Mouse (Mus musculus) frontal cortex, adult 2 months (tissue): Measurements from ENCODE around the gene Fgfr2. TPM values are rescaled to one million over a fixed set of nuclear protein-coding genes. Genes with fewer than 3 reads are reported as not detected.
A peak's percentile ranks its signal among the peaks of the same experiment; 100 is the strongest.
"Not testable (repeated sequence)": the region's sequence is repeated elsewhere in the genome, so short reads cannot be mapped to it uniquely, and the experiment has no call there.

Experiments
- DNase-seq, 2 experiments: peaks; one replicate each; pipeline ENCODE4 v3.0.0; 2022; ENCODE audit warnings: low spot score in 1 of 2; ENCODE audit errors: extremely low spot score in 1 of 2
- polyA plus RNA-seq: library from polyadenylated mRNA; depleted of rRNA; stranded (reverse); fragments of >200 nt; gene quantifications from 2 replicates; pipeline ENCODE4 v1.2.3, GENCODE M21; 2012

The Fgfr2 gene
- polyA plus RNA-seq, 1 experiment = 69.6 TPM

DNA sequence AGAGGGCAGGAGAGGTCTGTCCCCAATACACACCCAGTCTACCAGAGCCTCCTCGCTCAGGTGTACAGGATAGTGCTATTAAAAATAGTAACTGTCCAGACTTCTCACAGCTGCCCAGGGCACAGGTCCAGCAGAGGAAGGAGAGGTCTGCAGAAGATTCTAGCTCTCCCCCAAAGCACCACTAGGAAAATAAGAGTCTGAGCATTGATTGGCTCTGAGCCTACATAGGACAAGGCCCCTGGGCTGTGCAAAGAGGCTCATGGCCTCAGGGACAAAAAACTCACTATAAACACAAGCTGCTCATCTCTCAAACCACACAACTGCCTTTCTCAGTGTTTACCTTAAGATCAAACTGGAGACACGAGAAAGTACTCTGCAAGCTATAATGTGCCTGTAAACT lies 679.4 kb downstream of the Fgfr2 start:
- DNase-seq = no peak

DNA sequence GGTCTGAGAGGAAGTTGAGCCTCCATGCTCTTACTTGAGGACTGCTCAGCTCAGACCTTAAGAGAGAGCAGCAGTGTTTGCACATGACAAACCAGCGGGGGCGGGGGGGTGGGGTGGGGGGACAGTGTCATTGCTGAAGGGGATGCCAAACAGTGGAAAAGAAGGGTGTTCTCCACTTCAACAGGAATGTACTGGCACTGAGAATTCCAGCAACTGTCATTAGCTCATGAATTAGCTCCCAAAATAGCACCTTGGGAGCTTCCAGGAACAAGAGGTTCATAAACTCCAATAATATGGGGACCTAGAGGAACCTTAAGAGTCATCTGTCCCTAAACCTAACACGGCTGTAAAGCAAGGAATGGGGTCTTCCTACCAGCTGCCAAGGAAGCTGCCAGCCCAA lies 680.0 kb downstream of the Fgfr2 start:
- DNase-seq = no peak

DNA sequence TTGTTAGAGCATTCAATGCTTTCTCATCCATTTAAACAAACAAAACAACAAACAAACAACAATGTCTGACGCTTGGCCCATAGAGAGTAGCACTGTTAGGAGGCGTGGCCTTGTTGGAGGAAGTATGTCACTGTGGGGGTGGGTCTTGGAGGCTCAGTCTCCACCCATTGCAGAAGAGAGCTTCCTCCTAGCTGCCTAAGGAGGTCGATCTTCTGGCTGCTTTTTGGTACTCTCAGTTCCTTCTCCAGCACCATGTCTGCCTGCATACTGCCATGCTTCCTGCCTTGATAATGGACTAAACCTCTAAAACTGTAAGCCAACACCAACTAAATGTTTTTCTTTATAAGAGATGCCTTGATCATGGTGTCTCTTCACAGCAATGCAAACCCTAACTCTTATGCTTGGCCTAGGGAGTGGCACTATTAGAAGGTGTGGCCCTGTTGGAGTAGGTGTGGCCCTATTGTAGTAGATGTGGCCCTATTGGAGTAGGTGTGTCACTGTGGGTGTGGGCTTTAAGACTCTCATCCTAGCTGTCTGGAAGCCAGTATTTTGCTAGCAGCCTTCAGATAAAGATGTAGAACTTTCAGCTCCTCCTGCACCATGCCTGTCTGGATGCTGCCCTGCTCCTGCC lies 680.9 kb downstream of the Fgfr2 start:
- not testable (repeated sequence) for DNase-seq

DNA sequence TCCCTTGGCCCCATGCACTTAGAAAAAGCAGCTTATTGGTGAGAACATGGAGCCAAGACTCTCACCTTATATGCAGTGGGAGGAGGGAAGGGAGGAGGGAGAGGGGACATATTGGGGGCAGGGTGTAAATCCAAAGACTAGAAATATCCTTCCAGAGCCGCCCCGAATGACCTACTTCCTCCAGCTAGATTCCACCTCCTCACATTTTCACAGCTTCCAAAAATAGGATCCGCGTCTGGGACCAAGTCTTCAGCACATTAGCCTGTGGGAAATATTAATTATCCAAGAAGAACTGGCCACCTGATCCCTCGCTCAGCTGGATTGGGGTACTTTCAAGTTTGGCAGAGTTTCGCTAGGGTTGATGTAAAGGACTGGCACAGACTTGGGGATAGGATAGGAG lies 683.2 kb downstream of the Fgfr2 start:
- DNase-seq = no peak

DNA sequence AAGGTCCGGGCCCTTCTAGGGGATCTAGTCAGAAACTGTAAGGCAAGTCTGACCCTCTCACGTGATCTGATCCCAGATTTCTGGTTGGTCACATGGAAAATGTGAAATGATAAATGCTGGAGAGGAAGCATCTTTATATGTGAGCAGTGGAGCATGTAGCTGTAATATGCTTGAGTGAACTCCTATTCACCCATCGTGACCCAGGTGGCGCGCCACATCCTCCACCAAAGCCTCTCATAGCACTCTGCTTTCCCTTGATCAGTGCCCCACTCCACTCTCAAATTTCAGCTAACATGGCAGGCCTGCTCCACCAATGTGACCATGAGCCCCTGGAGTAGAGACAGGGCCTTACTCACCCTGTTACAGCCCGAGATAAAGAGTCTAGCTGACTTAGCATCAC lies 685.1 kb downstream of the Fgfr2 start:
- DNase-seq = no peak

DNA sequence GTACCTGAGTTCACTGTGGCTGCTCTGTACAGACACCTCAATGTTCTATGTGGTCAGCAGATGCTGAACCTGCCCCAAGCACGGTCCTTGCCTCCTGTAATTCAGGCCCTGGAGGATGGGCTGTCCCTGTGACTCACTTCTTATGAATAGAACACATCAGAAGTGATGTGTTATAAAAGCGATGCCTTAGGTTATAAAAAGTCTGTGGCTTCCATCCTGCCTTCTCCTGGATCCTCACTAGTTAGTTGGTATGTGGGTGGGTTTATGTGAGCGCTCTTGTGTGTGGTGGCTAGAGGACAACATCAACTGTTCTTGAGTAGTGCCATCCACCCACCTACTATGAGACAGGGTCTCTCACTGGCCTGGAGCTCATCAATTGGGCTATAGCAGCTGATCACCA lies 685.7 kb downstream of the Fgfr2 start:
- DNase-seq = peak; percentile 6 to 30

DNA sequence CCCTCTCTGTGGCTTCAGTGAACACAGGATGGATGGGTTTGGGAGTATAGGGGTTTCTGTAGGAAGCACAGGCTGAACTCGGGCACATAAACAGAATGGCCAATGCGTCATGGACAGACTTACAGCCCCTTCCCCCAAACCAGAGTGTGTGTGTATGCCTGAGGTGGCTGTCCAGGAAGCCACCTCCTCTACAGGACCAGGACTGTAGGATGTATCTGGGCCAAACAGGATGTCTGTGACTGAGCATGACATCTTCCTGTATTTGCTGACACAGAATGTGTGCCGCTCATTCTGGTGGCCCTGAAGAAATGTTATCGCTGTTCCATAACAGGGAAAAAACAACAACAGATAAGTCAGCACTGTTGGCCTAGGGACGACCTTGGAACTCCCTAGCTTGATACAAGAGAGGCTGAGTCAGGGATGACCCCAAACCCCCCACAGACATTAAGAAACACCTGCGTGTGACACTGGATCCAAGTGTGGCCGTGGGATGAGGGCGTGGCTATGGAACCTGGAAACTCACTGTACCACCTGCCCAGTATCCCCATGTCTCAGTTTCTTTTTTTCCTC lies 687.6 kb downstream of the Fgfr2 start:
- no peak for DNase-seq

DNA sequence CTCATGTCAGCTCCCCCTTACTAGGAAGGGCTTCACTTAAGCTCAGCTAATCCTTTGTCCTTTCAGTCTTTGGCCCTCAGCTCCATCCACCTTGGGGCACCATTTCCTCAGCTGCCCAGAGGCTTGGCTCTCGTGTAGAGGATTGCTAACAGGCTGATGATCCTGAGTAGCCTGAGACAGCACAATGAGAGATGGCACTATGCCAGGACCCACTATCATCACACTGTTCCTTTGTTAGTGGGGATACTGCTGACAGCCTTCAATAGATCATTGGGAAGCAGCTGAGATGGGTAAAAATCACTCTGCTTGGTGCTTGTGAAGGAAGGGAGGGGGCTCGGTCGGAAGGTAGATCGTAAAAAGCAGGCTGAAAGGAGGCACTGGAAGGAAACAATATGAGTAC lies 693.8 kb downstream of the Fgfr2 start:
- DNase-seq = no peak

DNA sequence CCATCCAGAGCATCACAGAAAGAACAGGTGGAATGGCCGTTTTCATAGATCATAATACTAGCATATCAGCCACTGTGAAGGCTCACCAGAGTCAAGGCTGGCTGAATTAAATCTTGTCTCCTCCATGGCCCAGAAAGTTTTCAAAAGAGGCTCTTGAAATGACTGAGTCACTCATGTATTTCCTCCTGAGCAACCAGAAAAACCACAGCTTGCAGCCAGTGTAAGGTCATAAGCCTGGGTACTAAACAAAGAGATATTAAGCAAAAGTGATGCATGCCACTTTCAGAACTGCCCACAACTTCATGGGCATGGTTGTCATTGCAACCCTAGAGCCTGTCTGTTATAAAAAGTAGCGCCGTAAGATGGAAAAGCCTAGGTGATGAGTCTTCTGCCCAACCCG lies 694.8 kb downstream of the Fgfr2 start:
- no peak for DNase-seq

DNA sequence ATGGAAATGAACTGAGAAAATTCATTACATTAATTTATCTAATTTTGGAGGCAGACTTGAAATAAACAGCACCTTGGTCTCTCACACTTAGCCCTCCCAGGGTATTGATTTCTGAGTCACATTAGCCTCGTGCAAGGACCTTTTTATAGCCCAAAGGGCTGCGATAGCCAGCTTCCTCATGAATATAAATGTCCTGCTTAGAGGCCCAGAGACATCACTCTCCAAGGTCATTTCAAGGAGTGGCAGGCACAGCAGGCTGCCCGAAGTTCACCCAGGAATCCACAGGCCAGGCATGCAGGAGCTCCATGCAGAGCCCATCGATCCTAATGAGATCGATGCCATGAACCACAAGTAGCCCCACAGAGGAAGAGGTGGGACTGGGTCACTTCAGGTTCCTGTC lies 697.1 kb downstream of the Fgfr2 start:
- DNase-seq = no peak

DNA sequence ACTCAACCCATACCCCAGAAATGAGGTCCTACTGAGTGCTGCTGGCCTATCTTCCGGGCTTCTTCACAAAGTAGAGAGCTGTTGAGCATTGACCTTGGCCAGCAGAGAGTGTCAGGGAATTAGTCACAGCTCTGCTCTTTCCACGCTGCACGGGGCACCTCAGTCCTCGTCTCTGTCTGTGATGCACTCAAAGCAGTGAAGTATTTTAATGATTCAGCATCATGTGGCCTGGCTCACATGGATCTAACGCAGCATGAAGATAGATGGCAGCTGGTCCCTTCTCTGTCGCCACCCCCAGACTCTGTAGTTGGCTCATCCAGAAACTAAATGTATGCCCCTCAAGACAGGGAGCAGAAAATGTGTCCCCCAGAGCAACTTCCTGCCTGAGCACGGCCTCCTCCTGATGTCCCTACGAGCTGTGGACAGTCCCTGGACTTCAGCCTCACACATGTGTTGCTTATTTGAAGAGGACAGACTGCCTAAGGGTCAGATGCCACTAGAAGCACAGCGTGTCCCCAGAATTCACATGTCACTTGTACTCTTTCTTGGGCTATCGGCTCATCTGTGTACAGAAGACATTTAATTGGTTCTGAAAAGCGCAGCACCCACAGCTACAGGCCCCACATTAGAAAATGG lies 697.7 kb downstream of the Fgfr2 start:
- DNase-seq = no peak

DNA sequence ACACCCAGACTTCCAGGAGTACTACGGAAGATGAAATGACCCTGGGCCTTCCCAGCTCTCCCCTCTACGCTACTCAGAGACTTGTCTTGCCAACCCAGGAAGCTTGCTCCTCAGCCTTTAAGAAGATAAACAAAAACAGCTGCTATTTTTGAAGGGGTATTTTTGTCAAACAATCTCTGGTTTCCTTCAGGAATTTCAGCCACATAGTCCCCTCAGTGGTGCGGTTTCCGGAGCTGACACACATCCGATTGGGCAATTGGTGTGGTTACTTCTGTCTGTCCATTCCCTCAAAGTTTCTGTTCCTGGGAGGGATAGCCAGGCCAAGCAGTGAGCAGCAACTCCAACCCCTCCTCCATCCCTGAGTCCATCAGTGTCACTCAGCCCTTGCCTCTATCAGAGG lies 699.6 kb downstream of the Fgfr2 start:
- DNase-seq = no peak

DNA sequence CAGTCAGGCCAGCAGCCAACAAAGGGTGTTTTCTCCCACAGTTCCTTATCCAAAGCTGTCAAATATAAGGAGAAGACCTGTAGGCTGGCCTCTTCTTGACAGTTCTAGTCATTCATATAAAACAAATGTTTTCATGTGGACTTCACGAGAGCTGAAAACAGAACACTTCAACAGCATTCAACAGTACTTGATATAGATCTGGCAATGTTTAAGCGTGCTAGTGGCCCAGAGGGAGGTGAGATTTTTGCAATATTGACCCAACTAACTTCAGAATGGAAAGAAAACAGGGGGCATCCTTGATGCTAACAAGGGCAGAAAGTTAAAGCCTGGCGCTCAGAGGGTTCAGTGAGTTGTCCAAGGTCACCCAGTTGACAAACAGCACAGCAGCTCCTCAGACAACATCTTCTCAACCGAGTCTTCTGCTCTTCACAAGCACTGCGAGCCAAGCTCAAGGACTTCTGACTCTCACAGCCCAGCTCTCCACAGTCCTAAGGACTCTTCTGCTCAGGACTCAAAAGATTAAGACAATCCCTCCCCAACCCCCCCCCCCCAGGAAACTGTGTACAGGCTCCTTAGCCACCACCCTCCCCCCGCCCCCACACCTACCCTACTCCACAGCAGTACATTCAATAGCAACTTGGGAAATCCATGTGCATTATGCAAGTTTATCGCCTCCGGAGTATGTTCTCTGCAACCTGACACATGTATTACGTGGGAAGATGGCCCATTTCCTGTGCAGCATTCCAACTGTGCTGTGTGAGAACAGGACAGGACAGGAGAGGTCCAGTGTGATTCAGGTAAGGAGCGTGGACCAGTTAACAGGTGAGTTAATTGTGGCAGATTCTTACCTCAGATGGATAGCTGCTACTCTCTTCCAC lies 703.5 kb downstream of the Fgfr2 start:
- DNase-seq = no peak

DNA sequence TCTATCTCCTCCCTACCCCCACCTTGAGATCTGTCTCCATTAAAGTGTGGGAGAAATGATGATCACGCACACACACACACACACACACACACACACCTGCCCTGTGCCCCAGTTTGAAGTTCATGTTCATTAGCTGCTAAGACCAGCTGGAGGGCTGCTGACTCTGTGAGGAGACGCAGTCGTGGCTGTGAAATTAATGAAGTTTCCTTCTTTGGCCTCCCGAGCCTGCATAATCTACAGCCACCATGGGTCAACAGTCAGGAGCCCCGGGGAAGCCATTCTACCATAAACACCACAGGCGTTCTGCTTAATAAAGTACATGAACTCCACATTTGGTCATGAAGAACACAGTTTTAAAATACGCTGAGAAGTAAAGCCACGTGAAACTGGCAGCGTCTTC lies 706.3 kb downstream of the Fgfr2 start:
- DNase-seq = no peak

DNA sequence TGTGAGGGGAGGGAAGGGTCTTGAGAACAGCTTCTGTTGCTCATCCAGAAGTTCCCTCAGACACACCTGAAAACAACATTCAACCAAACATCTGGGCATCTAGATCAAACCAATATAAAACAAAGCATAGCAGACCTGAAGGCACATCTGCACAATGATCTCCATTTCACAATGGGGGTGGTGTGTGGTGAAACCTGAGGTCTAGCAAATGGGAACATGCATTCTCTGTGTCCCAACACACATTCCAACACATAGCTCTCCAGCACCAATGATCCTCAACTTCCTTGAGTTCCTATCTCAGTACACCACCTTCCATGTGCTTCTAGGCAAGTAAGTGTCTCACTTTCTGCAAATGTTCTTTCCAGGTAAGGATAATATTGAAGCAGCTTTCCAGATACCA lies 707.3 kb downstream of the Fgfr2 start:
- DNase-seq = no peak

DNA sequence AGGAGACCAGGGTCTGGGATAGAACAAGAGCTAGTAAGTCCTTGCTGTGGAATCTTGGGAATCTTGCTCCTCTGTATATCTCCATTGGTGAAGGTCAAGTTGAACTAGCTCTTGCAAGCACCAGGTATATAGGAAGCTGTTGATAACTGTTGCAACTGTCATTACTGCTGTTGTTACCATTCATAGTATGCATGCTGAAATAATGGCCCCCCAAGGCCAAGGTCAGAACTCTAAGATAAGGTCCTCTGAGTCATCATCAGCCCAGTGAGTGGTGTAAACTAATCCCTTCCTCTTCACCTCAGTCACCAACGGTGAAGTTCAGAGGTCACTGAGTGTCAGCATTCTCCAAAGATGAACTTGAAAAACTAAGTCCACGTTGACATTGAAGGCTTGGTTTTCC lies 710.6 kb downstream of the Fgfr2 start:
- DNase-seq = no peak

DNA sequence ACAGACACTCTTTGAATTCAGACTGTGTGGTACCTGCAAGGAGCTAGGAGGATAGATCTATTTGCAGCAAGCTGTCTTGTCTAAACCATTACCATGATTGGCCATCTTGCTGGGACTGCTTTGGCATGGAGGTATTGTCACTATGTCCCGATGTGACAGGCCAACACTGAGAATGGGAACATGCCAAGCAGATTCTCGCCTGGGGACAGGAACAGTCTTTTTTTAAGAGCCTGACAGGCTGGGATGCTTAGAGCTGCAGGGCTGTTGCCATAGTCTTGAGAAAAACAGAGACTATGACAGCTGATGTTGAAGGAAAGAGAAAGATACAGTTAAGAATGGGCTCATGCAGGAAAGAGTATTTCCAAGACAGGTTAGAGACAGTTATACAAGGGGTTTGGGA lies 711.4 kb downstream of the Fgfr2 start:
- no peak for DNase-seq

DNA sequence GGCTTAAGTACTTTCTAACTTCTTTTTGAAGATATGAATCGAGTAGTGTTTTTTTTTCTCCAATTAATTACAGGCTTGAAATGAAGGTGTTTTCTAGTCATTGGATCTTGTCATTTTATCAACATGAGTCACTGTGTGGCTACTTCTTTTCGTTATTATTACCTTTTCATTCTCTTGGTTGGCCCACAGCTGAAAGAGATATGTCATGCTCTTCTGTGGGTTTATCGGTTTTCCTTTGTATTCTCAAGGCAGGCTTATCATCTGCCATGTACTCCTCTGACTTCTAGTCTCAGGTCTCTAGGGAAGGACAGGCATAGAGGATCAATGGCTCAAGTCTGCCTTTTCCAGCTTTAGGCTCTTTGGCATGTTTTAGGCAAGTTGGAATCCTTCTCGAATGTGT lies 712.2 kb downstream of the Fgfr2 start:
- DNase-seq = no peak

DNA sequence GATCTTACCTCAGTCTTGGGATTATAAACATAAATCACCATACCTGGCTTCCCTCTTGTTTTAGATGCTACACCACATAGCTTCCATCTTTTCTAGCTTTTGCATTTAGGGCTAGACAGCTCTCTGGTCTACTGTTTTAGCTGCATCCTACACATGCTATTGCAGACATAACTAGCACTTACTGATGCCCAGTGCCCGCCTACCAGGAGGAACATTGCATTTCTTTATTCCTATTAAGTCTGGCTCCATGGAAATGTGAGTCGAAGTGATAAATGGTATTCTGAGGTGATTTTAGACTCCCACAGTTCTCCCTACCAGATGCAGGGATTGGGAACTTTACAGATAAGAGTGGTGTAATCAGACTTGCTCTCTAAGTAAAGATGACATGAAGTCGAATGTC lies 713.3 kb downstream of the Fgfr2 start:
- DNase-seq = peak; percentile 48 to 49

DNA sequence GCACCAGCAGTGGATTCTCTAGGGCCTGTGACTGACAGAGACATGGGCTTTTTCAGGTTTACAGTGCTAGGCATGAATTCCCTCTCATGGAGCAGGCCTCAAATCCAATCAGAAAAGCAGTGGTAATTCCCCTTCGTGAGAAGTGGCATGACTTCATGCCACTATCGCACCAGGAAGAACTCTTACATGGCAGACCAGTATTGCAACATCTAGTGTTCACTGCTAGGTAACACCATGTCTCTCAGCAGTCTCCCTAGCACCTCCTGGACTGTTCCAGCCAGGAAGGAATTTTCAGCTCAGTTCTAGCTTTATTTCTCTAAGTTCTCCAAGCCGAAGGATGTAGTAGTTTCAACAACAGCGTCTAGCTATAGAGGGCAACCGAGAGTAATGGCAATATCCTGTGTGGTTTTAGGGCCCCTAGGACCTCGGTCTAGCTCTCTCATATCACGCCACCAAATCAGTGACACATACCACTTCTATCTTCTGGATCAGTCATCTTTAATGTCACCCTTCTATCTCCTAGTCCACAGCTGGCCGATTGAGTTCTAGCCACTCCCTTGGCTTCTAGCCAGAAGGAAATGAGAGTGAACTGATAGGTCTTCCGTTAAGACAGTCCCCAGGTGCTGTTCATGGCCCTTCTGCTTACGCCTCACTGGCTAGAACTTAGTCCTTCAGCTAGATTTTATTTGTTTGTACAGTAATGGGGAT lies 720.6 kb downstream of the Fgfr2 start:
- DNase-seq = no peak

DNA sequence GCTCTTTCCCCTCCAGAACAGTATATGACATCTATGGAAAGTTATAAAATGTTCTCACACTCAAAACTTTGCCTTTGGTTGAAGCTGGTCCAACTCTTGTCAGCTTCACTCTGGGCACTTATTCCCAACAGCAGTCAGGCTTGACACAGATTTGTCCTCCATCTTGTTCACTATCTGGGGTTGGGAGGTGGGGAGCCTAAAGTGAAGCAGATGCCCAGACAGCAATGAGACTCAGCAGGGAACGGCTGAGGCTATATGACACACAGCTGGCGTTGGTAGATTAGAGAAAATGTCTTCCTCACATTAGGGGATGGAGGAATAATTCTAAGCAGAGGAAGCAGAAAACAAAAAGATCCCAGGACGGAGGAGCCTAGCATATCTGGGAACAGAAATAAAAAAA lies 724.7 kb downstream of the Fgfr2 start:
- no peak for DNase-seq
